ENCODE assay signal across 8 mouse cellular contexts in the genomic region with DNA sequence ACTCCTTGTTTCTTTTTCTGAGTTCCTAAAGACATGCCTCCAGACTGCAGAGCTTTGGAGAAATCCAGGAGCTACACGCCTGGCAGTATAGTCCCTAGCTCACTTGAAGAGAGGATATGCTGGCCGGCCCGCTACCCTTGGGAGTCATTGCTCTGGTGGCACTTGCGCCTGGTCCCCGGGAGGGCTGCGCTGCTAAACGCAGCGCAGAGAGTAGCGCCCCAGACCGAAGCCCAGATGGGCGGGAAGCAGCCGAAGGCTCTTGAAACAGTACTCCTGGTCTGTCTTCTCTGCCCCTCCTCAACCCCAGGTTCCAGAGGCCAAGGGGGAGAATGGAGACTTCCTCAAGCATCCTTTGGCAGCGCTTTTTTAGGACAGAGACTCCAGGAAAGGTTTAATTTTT. TPM values are rescaled to one million over a fixed set of nuclear protein-coding genes. Genes with fewer than 3 reads are reported as not detected.
A peak's percentile ranks its signal among the peaks of the same experiment; 100 is the strongest.
DNase-seq lines count a peak whose midpoint lies in the region; ATAC-seq and TF ChIP-seq lines count a peak whose summit lies in the region.

No protein-coding gene starts in this region.

- ATAC-seq in heart, embryonic 12.5 days (ENCODE audit: insufficient number of reproducible peaks, low FRiP score): no peak
- no peak; the same call in 1 of the 2 replicates for ATAC-seq in hindbrain, embryonic 13.5 days (ENCODE audit: low FRiP score)
- ATAC-seq in midbrain, embryonic 13.5 days: peak; percentile 28
- ATAC-seq in erythroblast, adult 5-6 weeks (replicated peaks; ENCODE audit: low FRiP score, poor library complexity, severe bottlenecking): no peak

- no peaks in the 10 kb centered on the region for H3K36me3 ChIP-seq in heart, embryonic 12.5 days
- H3K36me3 ChIP-seq in hindbrain, embryonic 13.5 days: no peaks in the 10 kb centered on the region
- no peaks in the 10 kb centered on the region for H3K36me3 ChIP-seq in midbrain, embryonic 13.5 days

- H3K9ac ChIP-seq in heart, embryonic 12.5 days: no peak overlapping the region
- peak overlapping the region; percentile 70; the same call in 1 of the 2 replicates for H3K9ac ChIP-seq in hindbrain, embryonic 13.5 days
- peak overlapping the region; percentile 72 for H3K9ac ChIP-seq in midbrain, embryonic 13.5 days (replicated peaks)

- no peak for DNase-seq in heart, postnatal 4 days
- DNase-seq in frontal cortex, postnatal 10 days (ENCODE audit: low spot score in 2 of 2): no peak
- DNase-seq in layer of hippocampus, adult 18-20 months (ENCODE audit: low spot score in 2 of 2): no peak

- H3K9me3 ChIP-seq in heart, embryonic 12.5 days (replicated peaks): no peaks in the 10 kb centered on the region
- H3K9me3 ChIP-seq in hindbrain, embryonic 13.5 days: no peaks in the 10 kb centered on the region
- H3K9me3 ChIP-seq in midbrain, embryonic 13.5 days: no peaks in the 10 kb centered on the region

- H3K4me3 ChIP-seq in heart, embryonic 12.5 days: peak overlapping the region; percentile 44
- peak overlapping the region; percentile 55 for H3K4me3 ChIP-seq in bone marrow macrophage, adult 2 months (ENCODE audit: insufficient read depth, low read length)
- peak overlapping the region; percentile 44 for H3K4me3 ChIP-seq in hindbrain, embryonic 13.5 days
- peak overlapping the region; percentile 63 for H3K4me3 ChIP-seq in midbrain, embryonic 13.5 days (replicated peaks)

- H3K27ac ChIP-seq in heart, embryonic 12.5 days (ENCODE audit: poor library complexity, severe bottlenecking): no peak overlapping the region
- no peak overlapping the region for H3K27ac ChIP-seq in bone marrow macrophage, adult 2 months (ENCODE audit: insufficient read depth, low read depth, low read length)
- 0 out of 2 replicates have a peak overlapping the region, but pooled peaks have one; percentile 69 for H3K27ac ChIP-seq in hindbrain, embryonic 13.5 days
- H3K27ac ChIP-seq in midbrain, embryonic 13.5 days: peak overlapping the region; percentile 96

- TF ChIP-seq CTCF in bone marrow macrophage, adult 2 months (IDR thresholded peaks at IDR 0.05; ENCODE audit: low read depth, low read length): no peak

- TF ChIP-seq POLR2A in bone marrow macrophage, adult 2 months (IDR thresholded peaks at IDR 0.05; ENCODE audit: borderline replicate concordance, low read depth, low read length): no peak

- peaks cover 37% of the 10 kb centered on the region for H3K4me1 ChIP-seq in heart, embryonic 12.5 days (replicated peaks)
- no peaks in the 10 kb centered on the region; the same call in 1 of the 2 replicates for H3K4me1 ChIP-seq in bone marrow macrophage, adult 2 months (ENCODE audit: control insufficient read depth, insufficient read depth, low read length)
- H3K4me1 ChIP-seq in hindbrain, embryonic 13.5 days (replicated peaks): peaks cover 54% of the 10 kb centered on the region
- H3K4me1 ChIP-seq in midbrain, embryonic 13.5 days (replicated peaks): peaks cover 65% of the 10 kb centered on the region

- peak overlapping the region; percentile 66 for H3K4me2 ChIP-seq in heart, embryonic 12.5 days
- H3K4me2 ChIP-seq in hindbrain, embryonic 13.5 days: peak overlapping the region; percentile 57
- peak overlapping the region; percentile 68 for H3K4me2 ChIP-seq in midbrain, embryonic 13.5 days (replicated peaks)

- H3K27me3 ChIP-seq in heart, embryonic 12.5 days (replicated peaks): peaks cover 94% of the 10 kb centered on the region
- H3K27me3 ChIP-seq in hindbrain, embryonic 13.5 days: peaks cover 100% of the 10 kb centered on the region
- peaks cover 92% of the 10 kb centered on the region for H3K27me3 ChIP-seq in midbrain, embryonic 13.5 days

- under 1% methylated on average over 13 of the region's 13 CpGs for WGBS in heart, embryonic 12.5 days
- WGBS in hindbrain, embryonic 13.5 days: 0% methylated on average over 13 of the region's 13 CpGs
- WGBS in midbrain, embryonic 13.5 days: under 1% methylated on average over 13 of the region's 13 CpGs

RNA-seq across cellular contexts. Expression of a gene that starts 11.3 kb away (rescaled TPM):
- polyA plus RNA-seq in heart, embryonic 12.5 days (2016; fragmentation: Nextera tagmentation; extraction: Ambion mirVana): 0.36 and 0.70 TPM in 2 replicates
- 1 to 10 TPM in 1 of 2 experiments, under 1 TPM in 1; 0.29 to 1.2 TPM for total RNA-seq in heart, postnatal 4 days (2021)
- polyA plus RNA-seq in bone marrow macrophage, adult 2 months (2012; ENCODE audit: insufficient read depth, insufficient read length, missing spikeins): 0.32 TPM in 1 of 2 replicates, not detected in the other
- 22.1 and 23.6 TPM in 2 replicates for polyA plus RNA-seq in hindbrain, embryonic 13.5 days (2015; fragmentation: Nextera tagmentation; extraction: Ambion mirVana)
- 89.3 and 97.3 TPM in 2 replicates for polyA plus RNA-seq in midbrain, embryonic 13.5 days (2015; fragmentation: Nextera tagmentation; extraction: Ambion mirVana)
- not detected in 2 replicates for total RNA-seq in erythroblast, adult 5-6 weeks (2015; ENCODE audit: low replicate concordance)
- total RNA-seq in erythroblast, adult 5-6 weeks (2017; ENCODE audit: low replicate concordance): not detected in 2 replicates
- total RNA-seq in layer of hippocampus, adult 18-20 months (2021): 100 to 1,000 TPM in 1 of 2 experiments, 10 to 100 TPM in 1; 94.8 to 106 TPM

Comparison
In these comparisons a context has a peak if more than half of its experiments do, and no peak if none do; other contexts are left out.
1. H3K27ac ChIP-seq: peak in hindbrain, embryonic 13.5 days (single experiment) and midbrain, embryonic 13.5 days (single experiment); none in heart, embryonic 12.5 days (single experiment) and bone marrow macrophage, adult 2 months (single experiment).
2. RNA of a gene that starts 11.3 kb away (polyA plus RNA-seq): 89.3 to 97.3 TPM in midbrain, embryonic 13.5 days and 22.1 to 23.6 TPM in hindbrain, embryonic 13.5 days; 0.36 to 0.70 TPM in heart, embryonic 12.5 days and 0.32 TPM in bone marrow macrophage, adult 2 months; every median in the first group is over 10 times any median in the second.
3. Peak in every context shown above with its lines, with median percentiles within 50 percentile points of each other: H3K4me2 ChIP-seq and H3K4me3 ChIP-seq.